Mouse (Mus musculus): ENCODE results near the gene Snd1.

GRCm38 (mm10) chr6:28583399-28583798 is 108.5 kb downstream of the Snd1 start:
- TF ChIP-seq CTCF (IDR thresholded peaks at IDR 0.05; ENCODE audit: control insufficient read depth, insufficient read depth, low read length) (no peak), POLR2A (IDR thresholded peaks at IDR 0.05; ENCODE audit: borderline replicate concordance, control insufficient read depth, low read depth, low read length) (no peak)
